Mouse (Mus musculus) cerebellum, adult 2 months (tissue): ENCODE data around the gene Hoxb1.

Experiments used
- CTCF ChIP-seq: fragments of 200-500 bp; IDR thresholded peaks from 2 replicates; pipeline ENCODE4 v1.5.1; 2011; ENCODE audit warnings: low read depth, mild to moderate bottlenecking, control low read depth, low read length, moderate library complexity, borderline replicate concordance; ENCODE audit not compliant: insufficient read depth
- POLR2A ChIP-seq: fragments of 200-500 bp; IDR thresholded peaks from 2 replicates; pipeline ENCODE4 v1.6.1; 2011; ENCODE audit warnings: low read length, control low read depth, borderline replicate concordance; ENCODE audit not compliant: insufficient read depth

- TF ChIP-seq CTCF: no peak
- no peak for TF ChIP-seq POLR2A
Measured at GRCm38 (mm10) chr11:96325747-96326212, 39.8 kb upstream of the Hoxb1 start.
